Mouse (Mus musculus) embryonic facial prominence, embryonic 15.5 days (tissue): Measurements from ENCODE around the gene Rtn4rl1. TPM values are rescaled to one million over a fixed set of nuclear protein-coding genes. Genes with fewer than 3 reads are reported as not detected.
A peak's percentile ranks its signal among the peaks of the same experiment; 100 is the strongest.

Source experiments
- ATAC-seq: fragments of 200-750 bp; cut with Nextera tagmentation; 2 replicates; pipeline ENCODE4 v1.8.0; 2017; ENCODE audit warnings: low read depth, moderate TSS enrichment; ENCODE audit not compliant: insufficient number of reproducible peaks, low FRiP score, low TSS enrichment
- H3K27ac ChIP-seq: fragments of 300-500 bp; sonication (generic); replicated peaks from 2 replicates; pipeline ENCODE4 v1.5.1; 2015; ENCODE audit warnings: mild to moderate bottlenecking, inconsistent platforms
- H3K27me3 ChIP-seq: fragments of 300-500 bp; sonication (generic); 2 replicates; pipeline ENCODE4 v1.6.1; 2015; ENCODE audit warnings: inconsistent platforms
- H3K36me3 ChIP-seq: fragments of 300-500 bp; sonication (generic); 2 replicates; pipeline ENCODE4 v1.6.1; 2015; ENCODE audit warnings: mild to moderate bottlenecking, inconsistent platforms
- H3K4me1 ChIP-seq: fragments of 300-500 bp; sonication (generic); 2 replicates; pipeline ENCODE4 v1.6.1; 2015; ENCODE audit warnings: inconsistent platforms
- H3K4me2 ChIP-seq: fragments of 300-500 bp; sonication (generic); replicated peaks from 2 replicates; pipeline ENCODE4 v1.6.1; 2015; ENCODE audit warnings: mild to moderate bottlenecking, inconsistent platforms
- H3K4me3 ChIP-seq: fragments of 300-500 bp; sonication (generic); replicated peaks from 2 replicates; pipeline ENCODE4 v1.5.1; 2015; ENCODE audit warnings: mild to moderate bottlenecking, inconsistent platforms
- H3K9ac ChIP-seq: fragments of 300-500 bp; sonication (generic); 2 replicates; pipeline ENCODE4 v1.6.1; 2015; ENCODE audit warnings: inconsistent platforms
- H3K9me3 ChIP-seq: fragments of 300-500 bp; sonication (generic); replicated peaks from 2 replicates; pipeline ENCODE4 v1.6.1; 2016; ENCODE audit warnings: inconsistent platforms
- WGBS: fragments of 180-500 bp; shearing (Covaris S2); methylation state at CpG from one replicate; pipeline ENCODE4 v1.1.7; 2015; 5-methylcytosine and 5-hydroxymethylcytosine counted together
- polyA plus RNA-seq: library from polyadenylated mRNA; unstranded; fragments of >200 nt; fragmentation: Nextera tagmentation; extraction: Ambion mirVana; gene quantifications from 2 replicates; pipeline ENCODE4 v1.2.1, GENCODE M21; 2015

The Rtn4rl1 gene
- polyA plus RNA-seq, 1 experiment from 2014 or later = 6.4 TPM

DNA sequence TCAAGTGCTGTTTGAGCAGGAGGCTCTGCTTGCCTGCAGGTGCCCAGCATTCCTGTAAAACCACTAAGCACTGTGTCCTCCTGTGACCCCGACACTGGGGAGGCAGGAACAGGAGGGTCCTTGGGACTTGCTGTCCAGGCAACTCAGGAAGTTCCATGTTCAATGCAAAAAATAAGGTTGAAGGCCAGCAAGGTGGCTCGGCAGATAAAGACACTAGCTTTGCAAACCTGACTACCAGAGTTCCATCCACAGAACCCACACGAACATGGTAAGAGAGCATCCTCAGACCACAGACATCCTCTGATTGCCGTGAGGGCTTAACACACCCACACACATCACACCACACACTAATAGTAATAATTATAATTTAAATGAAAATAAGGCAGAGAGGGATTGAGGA lies 75.6 kb downstream of the Rtn4rl1 start:
- ATAC-seq = no peak

DNA sequence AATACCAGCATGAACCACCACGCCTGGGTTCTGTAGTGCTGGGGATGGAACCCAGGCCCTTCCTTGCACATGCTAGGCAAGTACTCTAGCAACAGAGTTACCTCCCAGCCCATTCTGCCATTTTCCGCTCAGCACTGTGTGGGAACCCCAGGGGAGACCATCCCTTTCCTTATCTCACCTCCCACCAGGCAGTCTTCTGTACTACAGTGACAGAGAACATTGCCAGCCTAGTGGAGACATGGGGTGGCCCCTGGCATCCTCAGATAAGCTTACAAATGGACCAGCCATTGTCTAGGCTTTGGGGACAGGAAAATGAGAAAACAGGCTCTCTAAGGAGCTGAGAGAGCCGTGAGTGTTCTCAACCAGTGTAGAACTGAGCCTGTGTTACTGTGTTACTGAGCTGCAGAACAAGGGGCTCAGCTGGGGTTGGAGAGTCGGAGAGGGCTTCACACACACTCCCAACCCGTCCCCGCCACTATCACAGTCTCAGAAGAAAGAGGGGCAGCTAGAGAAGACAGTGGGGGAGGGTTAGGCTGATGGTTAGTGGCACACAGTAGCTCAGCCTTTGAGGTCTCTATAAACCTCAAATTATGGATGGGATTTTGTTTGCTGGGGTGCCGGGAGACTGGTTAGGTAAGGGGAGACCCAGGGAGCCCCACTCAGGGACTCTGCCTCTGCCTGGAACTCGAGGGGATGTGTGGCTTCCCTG lies 76.8 kb downstream of the Rtn4rl1 start:
- Histone ChIP-seq H3K27ac (no peak overlapping the region), H3K4me1 (peaks cover 23% of the 10 kb centered on the region), H3K4me2 (no peak overlapping the region), H3K36me3 (no peaks in the 10 kb centered on the region), H3K9me3 (no peaks in the 10 kb centered on the region), H3K4me3 (no peak overlapping the region), H3K27me3 (0 out of 2 replicates have a peak, but pooled peaks cover 3% of the 10 kb centered on the region), H3K9ac (no peak overlapping the region)
- no peak for ATAC-seq
- WGBS = 68% methylated on average over 8 of the region's 8 CpGs

More for the DNA sequence above, 75.6 kb downstream of the Rtn4rl1 start:
- Histone ChIP-seq H3K27me3 (no peaks in the 10 kb centered on the region), H3K9ac (no peak overlapping the region), H3K36me3 (no peaks in the 10 kb centered on the region), H3K4me2 (no peak overlapping the region), H3K4me1 (peaks cover 25% of the 10 kb centered on the region), H3K4me3 (no peak overlapping the region), H3K9me3 (no peaks in the 10 kb centered on the region), H3K27ac (no peak overlapping the region)
- WGBS = 76% methylated on average over 4 of the region's 4 CpGs

GRCm38 (mm10) chr11:75270985-75271434 lies 77.4 kb downstream of the Rtn4rl1 start:
- 61% methylated on average over 7 of the region's 7 CpGs for WGBS
- Histone ChIP-seq H3K4me2 (no peak overlapping the region), H3K27ac (no peak overlapping the region), H3K4me3 (no peak overlapping the region), H3K9ac (no peak overlapping the region), H3K9me3 (no peaks in the 10 kb centered on the region), H3K36me3 (no peaks in the 10 kb centered on the region), H3K27me3 (0 out of 2 replicates have a peak, but pooled peaks cover 3% of the 10 kb centered on the region), H3K4me1 (peaks cover 19% of the 10 kb centered on the region)
- no peak for ATAC-seq

DNA sequence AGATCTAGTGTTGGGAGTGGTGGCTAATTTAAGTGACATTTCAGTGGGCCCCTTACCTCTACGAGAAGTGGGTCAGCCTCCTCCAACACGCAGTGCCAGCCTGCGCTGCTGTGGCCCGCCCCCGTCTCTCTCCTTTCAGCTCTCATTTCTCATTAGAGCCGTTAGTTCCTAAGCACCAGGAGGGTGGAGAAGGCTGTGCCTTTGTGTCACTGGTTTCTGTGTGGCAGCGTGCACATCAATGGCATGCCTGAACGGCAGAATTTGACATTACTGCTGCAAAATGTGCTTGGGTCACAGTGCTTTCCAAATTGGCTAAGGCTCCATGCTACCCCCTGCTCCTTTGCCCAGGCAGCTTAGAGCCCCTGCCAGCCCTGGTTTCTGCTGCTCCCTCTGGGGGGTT lies 79.9 kb downstream of the Rtn4rl1 start:
- Histone ChIP-seq H3K9me3 (no peaks in the 10 kb centered on the region), H3K4me2 (no peak overlapping the region), H3K27ac (no peak overlapping the region), H3K4me1 (peaks cover 13% of the 10 kb centered on the region), H3K36me3 (no peaks in the 10 kb centered on the region), H3K9ac (no peak overlapping the region), H3K27me3 (0 out of 2 replicates have a peak, but pooled peaks cover 3% of the 10 kb centered on the region), H3K4me3 (no peak overlapping the region)
- no peak for ATAC-seq
- WGBS = 27% methylated on average over 8 of the region's 8 CpGs

- no peak overlapping the region for H3K27ac ChIP-seq
- H3K36me3 ChIP-seq = no peaks in the 10 kb centered on the region
- 30% methylated on average over 6 of the region's 6 CpGs for WGBS
- H3K9ac ChIP-seq = no peak overlapping the region
- H3K4me1 ChIP-seq = peaks cover 23% of the 10 kb centered on the region
- no peaks in the 10 kb centered on the region for H3K9me3 ChIP-seq
- 0 out of 2 replicates have a peak, but pooled peaks have one; percentile 30 for ATAC-seq
- H3K4me2 ChIP-seq = no peak overlapping the region
- no peak overlapping the region for H3K4me3 ChIP-seq
- H3K27me3 ChIP-seq = 0 out of 2 replicates have a peak, but pooled peaks cover 3% of the 10 kb centered on the region
These were observed 81.5 kb downstream of the Rtn4rl1 start for GRCm38 (mm10) chr11:75275035-75275434.

- ATAC-seq = no peak
- H3K9ac ChIP-seq = no peak overlapping the region
- peaks cover 49% of the 10 kb centered on the region for H3K4me1 ChIP-seq
- 54% methylated on average over 7 of the region's 7 CpGs for WGBS
- H3K4me3 ChIP-seq = no peak overlapping the region
- peaks cover 28% of the 10 kb centered on the region for H3K27me3 ChIP-seq
- H3K36me3 ChIP-seq = no peaks in the 10 kb centered on the region
- no peaks in the 10 kb centered on the region for H3K9me3 ChIP-seq
- H3K4me2 ChIP-seq = no peak overlapping the region
- H3K27ac ChIP-seq = no peak overlapping the region
These were observed 84.5 kb downstream of the Rtn4rl1 start for GRCm38 (mm10) chr11:75278115-75278514.

DNA sequence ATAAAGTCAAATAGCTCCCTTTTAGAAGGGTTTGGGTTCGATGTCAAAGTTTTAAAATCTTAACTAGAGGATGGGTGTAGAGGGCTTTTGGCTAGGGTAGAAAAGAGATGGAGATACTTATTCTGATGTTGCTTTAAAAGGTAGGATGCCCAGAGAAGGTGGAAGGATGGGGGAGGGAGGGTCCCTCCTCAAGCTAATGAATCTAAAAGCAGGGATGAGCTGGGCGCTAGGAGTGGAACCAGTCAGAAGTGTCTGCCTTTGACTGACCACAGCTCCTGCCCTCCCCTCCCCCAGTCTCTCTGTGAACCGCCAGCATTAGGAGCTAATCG lies 85.4 kb downstream of the Rtn4rl1 start:
- Histone ChIP-seq H3K9ac (no peak overlapping the region), H3K4me1 (peaks cover 43% of the 10 kb centered on the region)

DNA sequence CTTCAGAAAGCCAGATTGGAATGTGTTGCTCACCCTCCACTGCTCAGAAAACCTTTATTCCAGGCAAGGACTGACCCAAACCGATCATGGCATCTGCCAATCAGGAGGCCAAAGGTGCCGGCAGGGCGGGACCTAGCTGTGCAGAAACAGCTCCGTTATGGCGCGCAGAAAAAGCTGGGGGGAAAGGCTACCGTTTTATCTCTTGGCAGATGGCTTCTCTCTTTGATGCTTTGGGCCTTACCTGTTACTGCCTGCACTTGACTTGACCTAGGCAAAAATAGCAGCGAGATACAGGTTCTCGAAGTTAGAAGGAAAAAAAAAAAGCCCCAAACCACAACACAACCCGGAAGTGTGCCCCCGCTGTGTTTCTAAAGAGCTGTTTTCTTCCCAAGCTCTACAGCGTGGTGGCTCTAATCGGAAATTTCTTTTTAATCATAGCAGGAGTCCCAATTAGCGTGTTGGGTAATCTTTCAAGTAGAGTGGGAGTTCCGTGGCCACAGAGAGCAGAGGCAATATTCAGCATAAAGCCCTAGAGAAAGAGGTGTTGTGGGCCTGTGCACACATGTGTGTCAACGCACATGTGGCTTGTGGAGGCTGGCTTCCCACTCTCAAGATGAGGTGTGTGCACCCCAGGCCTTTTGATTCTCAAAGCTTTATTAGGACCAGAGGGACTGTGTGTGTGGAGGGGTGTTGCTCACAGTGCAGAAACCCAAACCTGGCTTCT lies 85.9 kb downstream of the Rtn4rl1 start:
- WGBS = 6% methylated on average over 16 of the region's 16 CpGs
- peak overlapping the region; percentile 35 for H3K4me2 ChIP-seq
- H3K27me3 ChIP-seq = peaks cover 33% of the 10 kb centered on the region
- H3K36me3 ChIP-seq = no peaks in the 10 kb centered on the region
- no peaks in the 10 kb centered on the region for H3K9me3 ChIP-seq
- H3K27ac ChIP-seq = no peak overlapping the region
- peak overlapping the region; percentile 21 for H3K4me3 ChIP-seq
- no peak overlapping the region for H3K9ac ChIP-seq
- peaks cover 43% of the 10 kb centered on the region for H3K4me1 ChIP-seq
- ATAC-seq = no peak

More for the DNA sequence above, 85.4 kb downstream of the Rtn4rl1 start:
- Histone ChIP-seq H3K27me3 (peaks cover 33% of the 10 kb centered on the region), H3K9me3 (no peaks in the 10 kb centered on the region), H3K4me3 (peak overlapping the region; percentile 21), H3K4me2 (peak overlapping the region; percentile 35), H3K36me3 (no peaks in the 10 kb centered on the region), H3K27ac (no peak overlapping the region)
- WGBS = 19% methylated on average over 4 of the region's 4 CpGs
- ATAC-seq = no peak

DNA sequence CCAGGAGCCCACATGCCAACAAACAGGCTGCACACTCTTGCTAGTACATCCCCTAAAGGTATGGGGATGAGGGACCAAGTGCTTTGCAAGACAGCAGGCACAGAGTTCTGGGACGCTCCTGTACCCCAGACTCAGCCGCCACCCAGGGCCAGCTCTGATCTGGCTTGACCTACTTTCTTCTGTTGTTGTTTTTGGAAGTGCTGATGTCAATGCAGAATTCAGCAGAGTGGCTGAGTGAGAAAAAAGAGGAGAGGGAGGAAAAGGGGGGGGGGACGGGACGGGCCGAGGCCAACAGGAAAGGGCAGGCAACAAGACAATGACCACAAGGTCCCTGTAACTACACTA lies 86.5 kb downstream of the Rtn4rl1 start:
- no peak overlapping the region for H3K27ac ChIP-seq

DNA sequence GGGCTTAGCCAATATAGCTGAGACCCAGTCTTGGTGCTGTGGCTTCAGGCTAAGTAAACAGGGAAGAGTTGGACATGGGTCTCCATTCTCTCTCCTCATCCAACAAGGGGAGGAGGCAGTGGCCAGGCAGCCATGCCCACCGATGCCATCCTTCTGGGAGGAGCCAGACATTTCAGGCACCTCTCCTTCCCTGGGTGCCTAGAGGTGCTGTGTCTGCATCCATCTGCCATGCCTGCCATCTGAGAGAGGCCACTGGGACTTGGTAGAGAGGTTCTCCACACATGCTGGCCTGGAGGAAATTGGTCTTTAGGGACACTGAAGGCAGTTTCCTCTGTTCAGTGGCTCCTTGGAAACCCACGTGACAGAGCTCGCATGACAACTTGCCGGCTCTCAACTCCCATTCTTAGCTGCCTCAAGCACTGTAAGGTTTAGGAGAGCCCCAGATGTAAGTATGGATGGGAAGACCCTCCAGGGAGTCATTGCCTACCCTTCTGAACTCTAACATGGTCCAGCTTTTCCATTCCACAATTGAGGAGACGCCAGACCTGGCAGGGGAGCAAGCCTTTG lies 86.9 kb downstream of the Rtn4rl1 start:
- Histone ChIP-seq H3K36me3 (no peaks in the 10 kb centered on the region), H3K4me1 (peaks cover 37% of the 10 kb centered on the region), H3K9me3 (no peaks in the 10 kb centered on the region), H3K27ac (no peak overlapping the region), H3K27me3 (peaks cover 30% of the 10 kb centered on the region), H3K9ac (no peak overlapping the region), H3K4me3 (no peak overlapping the region), H3K4me2 (no peak overlapping the region)
- no peak for ATAC-seq
- 47% methylated on average over 5 of the region's 5 CpGs for WGBS

More for the DNA sequence above, 86.5 kb downstream of the Rtn4rl1 start:
- Histone ChIP-seq H3K4me1 (peaks cover 41% of the 10 kb centered on the region), H3K9me3 (no peaks in the 10 kb centered on the region), H3K36me3 (no peaks in the 10 kb centered on the region), H3K4me3 (no peak overlapping the region), H3K9ac (no peak overlapping the region), H3K4me2 (no peak overlapping the region), H3K27me3 (peaks cover 30% of the 10 kb centered on the region)
- ATAC-seq = no peak
- WGBS = 55% methylated on average over 5 of the region's 5 CpGs

- Histone ChIP-seq H3K4me2 (peak overlapping the region; percentile 38), H3K4me3 (peak overlapping the region; percentile 21; the same call in 1 of the 2 replicates), H3K36me3 (no peaks in the 10 kb centered on the region), H3K4me1 (peaks cover 37% of the 10 kb centered on the region), H3K9ac (no peak overlapping the region), H3K27ac (no peak overlapping the region), H3K9me3 (no peaks in the 10 kb centered on the region), H3K27me3 (peaks cover 30% of the 10 kb centered on the region)
- ATAC-seq = no peak
- WGBS = 9% methylated on average over 29 of the region's 29 CpGs
These were observed 88.0 kb downstream of the Rtn4rl1 start for GRCm38 (mm10) chr11:75281380-75282256.
